Mouse (Mus musculus): ENCODE data around the gene Slc15a2. TPM values are rescaled to one million over a fixed set of nuclear protein-coding genes. Genes with fewer than 3 reads are reported as not detected.

Slc15a2 gene
- polyA plus RNA-seq, 1 experiment, result 13.1 TPM

DNA sequence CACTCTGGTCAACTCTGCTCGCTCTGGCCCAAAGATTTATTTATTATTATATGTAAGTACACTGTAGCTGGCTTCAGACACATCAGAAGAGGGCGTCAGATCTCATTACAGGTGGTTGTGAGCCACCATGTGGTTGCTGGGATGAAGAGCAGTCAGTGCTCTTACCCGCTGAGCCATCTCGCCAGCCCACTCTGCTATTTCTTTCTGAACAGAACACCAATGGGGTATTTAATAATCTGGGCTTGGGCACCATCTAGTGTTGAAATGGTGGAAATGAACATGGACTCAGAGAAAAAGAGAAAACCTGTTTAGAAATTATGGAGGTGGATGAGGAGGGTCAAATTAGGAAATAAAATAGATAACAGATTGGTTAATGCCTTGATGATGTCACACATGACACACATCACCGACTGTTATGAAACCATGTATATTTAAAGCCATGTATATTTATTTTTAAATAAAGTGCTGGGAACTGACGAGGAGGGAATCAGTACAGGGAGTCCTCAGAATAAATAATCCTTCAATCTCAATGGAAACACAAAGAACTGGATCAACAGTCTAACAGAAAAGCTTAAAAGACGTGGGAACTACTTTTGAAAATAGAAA lies 32.7 kb upstream of the Slc15a2 start:
- TF ChIP-seq CTCF (IDR thresholded peaks at IDR 0.05; ENCODE audit: borderline replicate concordance, insufficient read depth, low read depth, low read length), result peak; percentile 53
- TF ChIP-seq POLR2A (IDR thresholded peaks at IDR 0.05; ENCODE audit: borderline replicate concordance, insufficient read depth, low read length), result no peak
- Histone ChIP-seq H3K27ac (ENCODE audit: insufficient read depth, low read length) (no peak overlapping the region), H3K4me3 (replicated peaks; ENCODE audit: insufficient read depth, low read depth, low read length) (no peak overlapping the region), H3K4me1 (ENCODE audit: control insufficient read depth, insufficient read depth, low read length) (no peaks in the 10 kb centered on the region), H3K27me3 (ENCODE audit: control insufficient read depth, insufficient read depth, low read length) (no peaks in the 10 kb centered on the region)
- WGBS, result 19% methylated on average over 7 of the region's 7 CpGs
- DNase-seq, result peak; percentile 57 to 78

DNA sequence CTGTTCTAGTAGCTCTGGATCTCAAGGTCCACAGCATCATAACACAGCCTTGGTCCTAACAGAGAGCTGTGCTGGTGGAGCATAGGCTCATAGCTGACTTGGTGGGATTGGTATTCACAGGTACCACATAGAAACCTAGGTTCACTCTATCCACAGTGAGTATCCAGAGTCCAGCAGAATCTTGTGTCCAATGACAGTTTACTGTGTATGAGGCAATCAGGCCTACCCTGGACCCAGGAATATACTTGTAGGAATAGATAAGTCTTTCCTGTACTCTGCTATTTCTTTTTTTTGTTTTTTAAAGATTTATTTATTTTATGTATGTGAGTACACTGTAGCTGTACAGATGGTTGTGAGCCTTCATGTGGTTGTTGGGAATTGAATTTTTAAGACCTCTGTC lies 32.2 kb upstream of the Slc15a2 start:
- TF ChIP-seq CTCF (IDR thresholded peaks at IDR 0.05; ENCODE audit: borderline replicate concordance, insufficient read depth, low read depth, low read length) (no peak), POLR2A (IDR thresholded peaks at IDR 0.05; ENCODE audit: borderline replicate concordance, insufficient read depth, low read length) (no peak)
- Histone ChIP-seq H3K4me1 (ENCODE audit: control insufficient read depth, insufficient read depth, low read length) (no peaks in the 10 kb centered on the region), H3K27me3 (ENCODE audit: control insufficient read depth, insufficient read depth, low read length) (no peaks in the 10 kb centered on the region), H3K27ac (ENCODE audit: insufficient read depth, low read length) (no peak overlapping the region), H3K4me3 (replicated peaks; ENCODE audit: insufficient read depth, low read depth, low read length) (no peak overlapping the region)
- DNase-seq, result no peak

DNA sequence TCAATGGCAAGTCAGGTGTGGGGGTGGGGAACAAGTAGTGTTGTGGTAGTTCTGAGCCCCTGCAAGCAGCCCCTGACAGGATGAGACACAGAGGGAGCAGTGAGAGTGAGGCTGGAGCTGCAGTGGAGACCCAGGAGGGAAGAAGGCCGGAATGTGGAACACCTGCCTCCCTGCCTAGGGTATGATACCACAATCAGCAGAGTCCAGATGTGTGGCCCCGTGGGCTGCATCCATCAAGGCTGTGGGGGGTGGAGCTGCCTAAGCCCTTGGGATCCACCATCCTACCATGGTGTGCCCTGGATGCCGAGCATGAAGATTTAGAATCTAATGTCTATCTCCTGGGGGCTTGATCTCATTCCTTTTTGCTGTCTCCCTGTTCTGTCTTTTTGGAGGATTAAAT lies 28.9 kb upstream of the Slc15a2 start:
- TF ChIP-seq CTCF (IDR thresholded peaks at IDR 0.05; ENCODE audit: borderline replicate concordance, insufficient read depth, low read depth, low read length) (no peak), POLR2A (IDR thresholded peaks at IDR 0.05; ENCODE audit: borderline replicate concordance, insufficient read depth, low read length) (no peak)
- H3K4me3 ChIP-seq (replicated peaks; ENCODE audit: insufficient read depth, low read depth, low read length), result no peak overlapping the region
- H3K27me3 ChIP-seq (ENCODE audit: control insufficient read depth, insufficient read depth, low read length), result no peaks in the 10 kb centered on the region
- H3K27ac ChIP-seq (ENCODE audit: insufficient read depth, low read length), result no peak overlapping the region
- WGBS, result 77% methylated on average over 3 of the region's 3 CpGs
- no peaks in the 10 kb centered on the region for H3K4me1 ChIP-seq (ENCODE audit: control insufficient read depth, insufficient read depth, low read length)
- no peak for DNase-seq

DNA sequence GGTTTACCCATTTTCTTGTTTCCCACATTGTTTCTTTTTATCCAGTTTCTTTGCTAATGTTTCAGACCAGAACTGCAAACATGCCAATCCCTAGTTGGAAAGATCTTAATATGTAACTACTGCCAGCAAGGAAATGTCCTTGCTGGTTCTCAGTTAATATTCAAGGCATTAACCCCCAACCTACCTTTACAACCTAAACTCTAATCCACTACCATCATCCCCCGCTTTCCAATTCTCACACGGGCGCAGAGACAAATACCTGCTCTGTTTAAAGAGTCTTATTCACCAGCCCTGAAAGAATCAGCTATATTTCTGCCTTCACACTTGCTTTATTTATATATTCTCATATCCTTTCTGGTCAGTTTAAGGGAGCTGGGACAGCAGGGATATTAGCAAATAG lies 23.9 kb upstream of the Slc15a2 start:
- WGBS, result 93% methylated on average over 3 of the region's 3 CpGs
- Histone ChIP-seq H3K27ac (ENCODE audit: insufficient read depth, low read length) (no peak overlapping the region), H3K4me3 (replicated peaks; ENCODE audit: insufficient read depth, low read depth, low read length) (no peak overlapping the region), H3K4me1 (ENCODE audit: control insufficient read depth, insufficient read depth, low read length) (no peaks in the 10 kb centered on the region), H3K27me3 (ENCODE audit: control insufficient read depth, insufficient read depth, low read length) (no peaks in the 10 kb centered on the region)
- DNase-seq, result no peak
- TF ChIP-seq CTCF (IDR thresholded peaks at IDR 0.05; ENCODE audit: borderline replicate concordance, insufficient read depth, low read depth, low read length) (no peak), POLR2A (IDR thresholded peaks at IDR 0.05; ENCODE audit: borderline replicate concordance, insufficient read depth, low read length) (no peak)

DNA sequence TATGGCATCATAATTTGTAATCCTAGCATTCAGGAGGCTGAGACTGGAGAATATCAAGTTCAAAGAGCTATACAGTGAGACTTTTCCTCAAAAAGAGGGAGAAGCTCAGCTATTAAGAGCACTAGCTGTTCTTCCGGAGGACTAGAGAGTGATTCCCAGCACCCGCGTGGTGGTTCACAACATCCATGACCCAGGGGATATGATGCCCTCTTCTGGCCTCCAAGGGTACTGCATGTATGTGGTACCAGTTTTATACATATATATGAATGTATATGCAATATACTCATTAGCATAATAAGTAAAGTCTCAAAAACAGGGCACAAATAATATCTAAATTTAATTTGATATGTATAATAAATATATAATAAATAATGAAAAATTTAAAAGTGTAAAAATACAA lies 17.6 kb upstream of the Slc15a2 start:
- Histone ChIP-seq H3K27ac (ENCODE audit: insufficient read depth, low read length) (no peak overlapping the region), H3K4me3 (replicated peaks; ENCODE audit: insufficient read depth, low read depth, low read length) (no peak overlapping the region), H3K4me1 (ENCODE audit: control insufficient read depth, insufficient read depth, low read length) (no peaks in the 10 kb centered on the region), H3K27me3 (ENCODE audit: control insufficient read depth, insufficient read depth, low read length) (no peaks in the 10 kb centered on the region)
- WGBS, result 83% methylated on average over 3 of the region's 3 CpGs
- DNase-seq, result no peak
- TF ChIP-seq POLR2A (IDR thresholded peaks at IDR 0.05; ENCODE audit: borderline replicate concordance, insufficient read depth, low read length) (no peak), CTCF (IDR thresholded peaks at IDR 0.05; ENCODE audit: borderline replicate concordance, insufficient read depth, low read depth, low read length) (no peak)

DNA sequence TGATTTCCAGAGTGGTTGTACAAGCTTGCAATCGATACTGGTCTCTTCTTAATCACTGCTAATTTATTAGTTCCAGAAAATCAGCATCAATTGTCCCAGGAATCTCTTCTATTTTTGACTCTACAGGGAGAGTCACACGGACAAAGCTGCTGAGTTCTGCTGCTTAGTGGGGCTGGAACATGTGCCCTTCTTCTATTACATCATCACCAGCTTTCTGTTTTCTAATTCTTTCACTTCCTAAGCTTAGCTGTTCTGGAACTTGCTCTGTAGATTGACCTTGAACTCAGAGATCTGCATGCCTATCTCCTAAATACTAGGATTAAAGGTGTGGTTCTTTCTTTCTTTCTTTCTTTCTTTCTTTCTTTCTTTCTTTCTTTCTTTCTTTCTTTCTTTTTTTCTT lies 13.6 kb upstream of the Slc15a2 start:
- no peak for TF ChIP-seq POLR2A (IDR thresholded peaks at IDR 0.05; ENCODE audit: borderline replicate concordance, insufficient read depth, low read length)
- no peak for TF ChIP-seq CTCF (IDR thresholded peaks at IDR 0.05; ENCODE audit: borderline replicate concordance, insufficient read depth, low read depth, low read length)
- WGBS, result 80% methylated on average over 2 of the region's 2 CpGs
- no peak overlapping the region for H3K27ac ChIP-seq (ENCODE audit: insufficient read depth, low read length)
- no peak for DNase-seq
- no peak overlapping the region for H3K4me3 ChIP-seq (replicated peaks; ENCODE audit: insufficient read depth, low read depth, low read length)
- no peaks in the 10 kb centered on the region for H3K27me3 ChIP-seq (ENCODE audit: control insufficient read depth, insufficient read depth, low read length)
- H3K4me1 ChIP-seq (ENCODE audit: control insufficient read depth, insufficient read depth, low read length), result no peaks in the 10 kb centered on the region

DNA sequence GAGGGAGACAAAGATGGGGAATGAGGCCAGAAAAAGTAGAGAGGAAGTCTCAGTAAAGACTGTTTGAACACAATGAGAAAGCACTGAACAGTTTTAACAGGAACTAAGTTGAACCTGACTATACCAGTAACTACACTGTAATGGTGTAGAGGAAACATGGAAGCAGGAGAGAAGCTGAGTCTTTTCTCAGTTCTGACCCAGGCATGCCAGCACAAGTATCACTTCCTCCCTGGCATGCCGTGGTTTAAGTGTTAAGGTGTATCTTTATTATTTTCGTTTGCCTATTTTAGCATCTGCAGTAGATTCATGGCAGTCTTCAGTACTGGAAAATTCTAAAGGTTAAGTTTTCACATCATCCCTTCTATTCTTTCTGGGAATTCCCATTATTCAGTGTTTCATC lies 10.2 kb upstream of the Slc15a2 start:
- Histone ChIP-seq H3K4me1 (ENCODE audit: control insufficient read depth, insufficient read depth, low read length) (no peaks in the 10 kb centered on the region), H3K27ac (ENCODE audit: insufficient read depth, low read length) (no peak overlapping the region), H3K27me3 (ENCODE audit: control insufficient read depth, insufficient read depth, low read length) (no peaks in the 10 kb centered on the region), H3K4me3 (replicated peaks; ENCODE audit: insufficient read depth, low read depth, low read length) (no peak overlapping the region)
- TF ChIP-seq POLR2A (IDR thresholded peaks at IDR 0.05; ENCODE audit: borderline replicate concordance, insufficient read depth, low read length) (no peak), CTCF (IDR thresholded peaks at IDR 0.05; ENCODE audit: borderline replicate concordance, insufficient read depth, low read depth, low read length) (no peak)
- DNase-seq, result no peak
- 86% methylated on average over 2 of the region's 2 CpGs for WGBS

DNA sequence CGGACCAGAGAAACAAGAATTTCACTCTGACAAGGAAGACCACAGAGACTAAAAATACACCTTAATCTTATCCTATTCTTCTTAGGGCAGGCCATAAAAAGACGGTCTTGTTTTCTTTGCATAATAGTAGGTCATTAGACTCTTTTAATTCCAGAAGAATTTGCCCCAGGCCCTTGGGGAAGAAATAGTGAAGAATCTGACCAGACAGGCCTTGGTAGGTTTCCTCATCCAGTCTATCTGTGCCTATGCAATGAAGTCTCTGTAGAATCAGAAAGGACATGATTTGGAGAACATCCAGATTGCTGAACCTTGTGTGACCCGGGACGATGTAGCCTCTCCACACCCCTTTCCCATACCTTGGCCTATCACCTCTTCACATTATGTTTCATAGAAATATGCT lies 5.4 kb upstream of the Slc15a2 start:
- 93% methylated on average over 4 of the region's 4 CpGs for WGBS

More for the DNA sequence above, 5.4 kb upstream of the Slc15a2 start:
- DNase-seq, result no peak
- Histone ChIP-seq H3K27ac (ENCODE audit: insufficient read depth, low read length) (no peak overlapping the region), H3K27me3 (ENCODE audit: control insufficient read depth, insufficient read depth, low read length) (no peaks in the 10 kb centered on the region), H3K4me1 (ENCODE audit: control insufficient read depth, insufficient read depth, low read length) (no peaks in the 10 kb centered on the region), H3K4me3 (replicated peaks; ENCODE audit: insufficient read depth, low read depth, low read length) (no peak overlapping the region)
- TF ChIP-seq CTCF (IDR thresholded peaks at IDR 0.05; ENCODE audit: borderline replicate concordance, insufficient read depth, low read depth, low read length), result no peak
- no peak for TF ChIP-seq POLR2A (IDR thresholded peaks at IDR 0.05; ENCODE audit: borderline replicate concordance, insufficient read depth, low read length)

Data from cerebellum, adult 2 months (tissue).